Mouse (Mus musculus) liver, embryonic 12.5 days (tissue): Measurements from ENCODE around the gene Arfrp1. TPM values are rescaled to one million over a fixed set of nuclear protein-coding genes. Genes with fewer than 3 reads are reported as not detected.

Experiments used
- ATAC-seq: fragments of 200-750 bp; cut with Nextera tagmentation; 2 replicates; pipeline ENCODE4 v1.8.0; 2017; ENCODE audit warnings: moderate number of reproducible peaks, mild to moderate bottlenecking, moderate library complexity
- H3K27ac ChIP-seq: fragments of 300-500 bp; sonication (generic); 2 replicates; pipeline ENCODE4 v1.5.1; 2016; ENCODE audit warnings: mild to moderate bottlenecking
- H3K27me3 ChIP-seq: fragments of 300-500 bp; sonication (generic); replicated peaks from 2 replicates; pipeline ENCODE4 v1.6.1; 2016; ENCODE audit warnings: mild to moderate bottlenecking, moderate library complexity
- H3K36me3 ChIP-seq: fragments of 300-500 bp; sonication (generic); 2 replicates; pipeline ENCODE4 v1.6.1; 2016; ENCODE audit warnings: mild to moderate bottlenecking, moderate library complexity
- H3K4me1 ChIP-seq: fragments of 300-500 bp; sonication (generic); 2 replicates; pipeline ENCODE4 v1.6.1; 2016
- H3K4me2 ChIP-seq: fragments of 300-500 bp; sonication (generic); 2 replicates; pipeline ENCODE4 v1.6.1; 2016; ENCODE audit warnings: mild to moderate bottlenecking, moderate library complexity
- H3K4me3 ChIP-seq: fragments of 300-500 bp; sonication (generic); 2 replicates; pipeline ENCODE4 v1.5.1; 2016; ENCODE audit warnings: mild to moderate bottlenecking, moderate library complexity
- H3K9ac ChIP-seq: fragments of 300-500 bp; sonication (generic); 2 replicates; pipeline ENCODE4 v1.6.1; 2016; ENCODE audit warnings: mild to moderate bottlenecking, moderate library complexity
- H3K9me3 ChIP-seq: fragments of 300-500 bp; sonication (generic); replicated peaks from 2 replicates; pipeline ENCODE4 v1.6.1; 2016; ENCODE audit warnings: mild to moderate bottlenecking, moderate library complexity
- WGBS: fragments of 180-500 bp; shearing (Covaris S2); methylation state at CpG from one replicate; pipeline ENCODE4 v1.1.7; 2016; ENCODE audit not compliant: insufficient replicate concordance; 5-methylcytosine and 5-hydroxymethylcytosine counted together
- polyA plus RNA-seq: library from polyadenylated mRNA; unstranded; fragments of >200 nt; fragmentation: Nextera tagmentation; extraction: Ambion mirVana; gene quantifications from 2 replicates; pipeline ENCODE4 v1.2.1, GENCODE M21; 2016

Arfrp1 gene
- polyA plus RNA-seq, 1 experiment from 2014 or later, result 36.7 TPM

- no peak for ATAC-seq
- WGBS, result 90% methylated on average over 5 of the region's 5 CpGs
- Histone ChIP-seq H3K4me3 (no peak overlapping the region), H3K27ac (no peak overlapping the region), H3K36me3 (peaks cover 50% of the 10 kb centered on the region), H3K27me3 (no peaks in the 10 kb centered on the region), H3K9me3 (no peaks in the 10 kb centered on the region), H3K4me2 (no peak overlapping the region), H3K9ac (no peak overlapping the region), H3K4me1 (peaks cover 59% of the 10 kb centered on the region)
These were observed 4.8 kb upstream of the Arfrp1 start for GRCm38 (mm10) chr2:181370001-181370400.

GRCm38 (mm10) chr2:181365655-181366075 is 461 bp upstream of the Arfrp1 start:
- Histone ChIP-seq H3K4me2 (peak overlapping the region; percentile 97), H3K36me3 (peaks cover 62% of the 10 kb centered on the region), H3K27ac (peak overlapping the region; percentile 91), H3K4me1 (peaks cover 57% of the 10 kb centered on the region), H3K4me3 (peak overlapping the region; percentile 85), H3K9me3 (no peaks in the 10 kb centered on the region), H3K9ac (peak overlapping the region; percentile 90), H3K27me3 (no peaks in the 10 kb centered on the region)
- ATAC-seq, result peak; percentile 74
- WGBS, result 0% methylated on average over 20 of the region's 20 CpGs

- Histone ChIP-seq H3K4me3 (peak overlapping the region; percentile 85), H3K9ac (peak overlapping the region; percentile 90), H3K4me1 (peaks cover 51% of the 10 kb centered on the region), H3K36me3 (peaks cover 62% of the 10 kb centered on the region), H3K9me3 (no peaks in the 10 kb centered on the region), H3K27me3 (no peaks in the 10 kb centered on the region), H3K4me2 (peak overlapping the region; percentile 97), H3K27ac (peak overlapping the region; percentile 91; the same call in 1 of the 2 replicates)
- no peak for ATAC-seq
- 8% methylated on average over 14 of the region's 14 CpGs for WGBS
These were observed 731 bp downstream of the Arfrp1 start for GRCm38 (mm10) chr2:181364487-181364859.

GRCm38 (mm10) chr2:181363946-181364345 is 1.3 kb downstream of the Arfrp1 start:
- peak overlapping the region; percentile 85 for H3K4me3 ChIP-seq
- H3K36me3 ChIP-seq, result peaks cover 62% of the 10 kb centered on the region
- no peak for ATAC-seq
- peak overlapping the region; percentile 90 for H3K9ac ChIP-seq
- 70% methylated on average over 3 of the region's 3 CpGs for WGBS
- peaks cover 45% of the 10 kb centered on the region for H3K4me1 ChIP-seq
- no peak overlapping the region for H3K27ac ChIP-seq
- peak overlapping the region; percentile 97 for H3K4me2 ChIP-seq
- no peaks in the 10 kb centered on the region for H3K9me3 ChIP-seq
- no peaks in the 10 kb centered on the region for H3K27me3 ChIP-seq

- H3K27ac ChIP-seq, result no peak overlapping the region
- H3K4me3 ChIP-seq, result no peak overlapping the region
- 72% methylated on average over 3 of the region's 3 CpGs for WGBS
- no peaks in the 10 kb centered on the region for H3K4me1 ChIP-seq
- H3K4me2 ChIP-seq, result no peak overlapping the region
- no peak overlapping the region for H3K9ac ChIP-seq
- no peak for ATAC-seq
- H3K27me3 ChIP-seq, result no peaks in the 10 kb centered on the region
- peaks cover 100% of the 10 kb centered on the region for H3K36me3 ChIP-seq
- no peaks in the 10 kb centered on the region for H3K9me3 ChIP-seq
These were observed 8.4 kb downstream of the Arfrp1 start for GRCm38 (mm10) chr2:181356780-181357179.

GRCm38 (mm10) chr2:181342766-181343165 is 22.4 kb downstream of the Arfrp1 start:
- ATAC-seq, result no peak
- no peaks in the 10 kb centered on the region for H3K9me3 ChIP-seq
- no peak overlapping the region for H3K4me2 ChIP-seq
- 84% methylated on average over 6 of the region's 6 CpGs for WGBS
- no peaks in the 10 kb centered on the region for H3K4me1 ChIP-seq
- no peak overlapping the region for H3K27ac ChIP-seq
- no peak overlapping the region for H3K9ac ChIP-seq
- H3K36me3 ChIP-seq, result peaks cover 91% of the 10 kb centered on the region
- H3K27me3 ChIP-seq, result no peaks in the 10 kb centered on the region
- no peak overlapping the region for H3K4me3 ChIP-seq

GRCm38 (mm10) chr2:181340426-181340825 is 24.8 kb downstream of the Arfrp1 start:
- Histone ChIP-seq H3K27me3 (no peaks in the 10 kb centered on the region), H3K4me3 (no peak overlapping the region), H3K9me3 (no peaks in the 10 kb centered on the region), H3K4me1 (no peaks in the 10 kb centered on the region), H3K36me3 (peaks cover 92% of the 10 kb centered on the region), H3K27ac (no peak overlapping the region), H3K4me2 (no peak overlapping the region), H3K9ac (no peak overlapping the region)
- ATAC-seq, result no peak
- WGBS, result 76% methylated on average over 4 of the region's 4 CpGs

- Histone ChIP-seq H3K9me3 (no peaks in the 10 kb centered on the region), H3K27ac (no peak overlapping the region), H3K27me3 (no peaks in the 10 kb centered on the region), H3K4me1 (no peaks in the 10 kb centered on the region), H3K4me2 (no peak overlapping the region), H3K4me3 (no peak overlapping the region), H3K36me3 (peaks cover 90% of the 10 kb centered on the region), H3K9ac (no peak overlapping the region)
- peak; percentile 58; the same call in 1 of the 2 replicates for ATAC-seq
- WGBS, result 47% methylated on average over 3 of the region's 3 CpGs
These were observed 31.2 kb downstream of the Arfrp1 start for GRCm38 (mm10) chr2:181334023-181334422.

- ATAC-seq, result no peak
- Histone ChIP-seq H3K9ac (no peak overlapping the region), H3K27ac (no peak overlapping the region), H3K27me3 (no peaks in the 10 kb centered on the region), H3K36me3 (peaks cover 91% of the 10 kb centered on the region), H3K9me3 (no peaks in the 10 kb centered on the region), H3K4me3 (no peak overlapping the region), H3K4me2 (no peak overlapping the region), H3K4me1 (no peaks in the 10 kb centered on the region)
These were observed 32.7 kb downstream of the Arfrp1 start for GRCm38 (mm10) chr2:181332542-181332941.

GRCm38 (mm10) chr2:181326098-181326497 is 39.1 kb downstream of the Arfrp1 start:
- Histone ChIP-seq H3K4me1 (0 out of 2 replicates have a peak, but pooled peaks cover under 1% of the 10 kb centered on the region), H3K27ac (no peak overlapping the region), H3K4me3 (no peak overlapping the region), H3K9me3 (no peaks in the 10 kb centered on the region), H3K9ac (no peak overlapping the region), H3K36me3 (peaks cover 96% of the 10 kb centered on the region), H3K27me3 (no peaks in the 10 kb centered on the region), H3K4me2 (no peak overlapping the region)
- ATAC-seq, result no peak
- WGBS, result 79% methylated on average over 2 of the region's 2 CpGs

- no peak overlapping the region for H3K4me3 ChIP-seq
- peaks cover 13% of the 10 kb centered on the region; the same call in 1 of the 2 replicates for H3K27me3 ChIP-seq
- peaks cover 18% of the 10 kb centered on the region for H3K4me1 ChIP-seq
- H3K4me2 ChIP-seq, result no peak overlapping the region
- H3K36me3 ChIP-seq, result peaks cover 57% of the 10 kb centered on the region
- no peak overlapping the region for H3K9ac ChIP-seq
- H3K27ac ChIP-seq, result no peak overlapping the region
- 77% methylated on average over 5 of the region's 5 CpGs for WGBS
- no peak for ATAC-seq
- H3K9me3 ChIP-seq, result no peaks in the 10 kb centered on the region
These were observed 43.1 kb downstream of the Arfrp1 start for GRCm38 (mm10) chr2:181322136-181322535.

GRCm38 (mm10) chr2:181320103-181320499 is 45.1 kb downstream of the Arfrp1 start:
- Histone ChIP-seq H3K4me3 (peak overlapping the region; percentile 72), H3K27ac (peak overlapping the region; percentile 93), H3K27me3 (peaks cover 34% of the 10 kb centered on the region), H3K9me3 (no peaks in the 10 kb centered on the region), H3K9ac (peak overlapping the region; percentile 74), H3K4me2 (peak overlapping the region; percentile 71), H3K36me3 (peaks cover 36% of the 10 kb centered on the region), H3K4me1 (peaks cover 18% of the 10 kb centered on the region)
- peak; percentile 9; the same call in 1 of the 2 replicates for ATAC-seq
- 9% methylated on average over 7 of the region's 7 CpGs for WGBS
